Mouse (Mus musculus) myocyte (in vitro differentiated cells): ENCODE data around the gene Mrtfa. TPM values are rescaled to one million over a fixed set of nuclear protein-coding genes. Genes with fewer than 3 reads are reported as not detected.

Source experiments
- H3K27me3 ChIP-seq: one replicate; pipeline ENCODE4 v1.6.1; 2011; ENCODE audit not compliant: control insufficient read depth, insufficient read depth, insufficient read length
- H3K36me3 ChIP-seq: one replicate; pipeline ENCODE4 v1.6.1; 2011; ENCODE audit not compliant: control insufficient read depth, insufficient read depth
- H3K4me2 ChIP-seq: one replicate; pipeline ENCODE4 v1.6.1; 2011; ENCODE audit warnings: low read depth, control low read depth
- H3K4me3 ChIP-seq: one replicate; pipeline ENCODE4 v1.5.1; 2011; ENCODE audit warnings: mild to moderate bottlenecking, control low read depth, moderate library complexity
- H3K79me2 ChIP-seq: one replicate; pipeline ENCODE4 v1.6.1; 2011; ENCODE audit not compliant: control insufficient read depth, insufficient read depth
- H3ac ChIP-seq: one replicate; pipeline ENCODE4 v1.6.1; 2011; ENCODE audit not compliant: control insufficient read depth, insufficient read length
- CEBPB ChIP-seq: IDR thresholded peaks from 2 replicates; pipeline ENCODE4 v1.6.1; 2011; ENCODE audit warnings: mild to moderate bottlenecking, moderate library complexity; ENCODE audit not compliant: poor library complexity, insufficient read depth, severe bottlenecking
- E2F4 ChIP-seq: IDR thresholded peaks from one replicate; pipeline ENCODE4 v1.6.1; 2011; ENCODE audit warnings: mild to moderate bottlenecking, control low read depth, moderate library complexity; ENCODE audit not compliant: insufficient read depth
- MAX ChIP-seq: IDR thresholded peaks from one replicate; pipeline ENCODE4 v1.6.1; 2011; ENCODE audit warnings: low read depth, mild to moderate bottlenecking, control low read depth
- MYOD1 ChIP-seq, 3 experiments: IDR thresholded peaks; one replicate each; pipeline ENCODE4 v1.6.1; 2011; ENCODE audit warnings: control low read depth in 2 of 3, low read depth in 2 of 3, mild to moderate bottlenecking in 2 of 3, moderate library complexity in 1 of 3; ENCODE audit not compliant: insufficient read length in 2 of 3, control insufficient read depth in 1 of 3
- MYOG ChIP-seq, 3 experiments: IDR thresholded peaks; one replicate each; pipeline ENCODE4 v1.6.1; 2011; ENCODE audit warnings: control low read depth in 2 of 3, low read depth in 2 of 3, mild to moderate bottlenecking in 2 of 3; ENCODE audit not compliant: insufficient read length in 2 of 3, control insufficient read depth in 1 of 3, insufficient read depth in 1 of 3
- POLR2A ChIP-seq: IDR thresholded peaks from one replicate; pipeline ENCODE4 v1.6.1; 2011; ENCODE audit warnings: low read depth, mild to moderate bottlenecking, control low read depth, moderate library complexity; ENCODE audit not compliant: insufficient read length
- POLR2AphosphoS2 ChIP-seq: IDR thresholded peaks from one replicate; pipeline ENCODE4 v1.6.1; 2011; ENCODE audit warnings: low read depth, control low read depth; ENCODE audit not compliant: insufficient read length
- REST ChIP-seq: IDR thresholded peaks from one replicate; pipeline ENCODE4 v1.6.1; 2011; ENCODE audit warnings: mild to moderate bottlenecking, control low read depth, moderate library complexity; ENCODE audit not compliant: insufficient read depth, insufficient read length
- SRF ChIP-seq: IDR thresholded peaks from one replicate; pipeline ENCODE4 v1.6.1; 2011; ENCODE audit warnings: low read depth; ENCODE audit not compliant: control insufficient read depth, insufficient read length
- TCF12 ChIP-seq: IDR thresholded peaks from one replicate; pipeline ENCODE4 v1.6.1; 2011; ENCODE audit warnings: mild to moderate bottlenecking, control low read depth; ENCODE audit not compliant: poor library complexity, insufficient read depth, severe bottlenecking
- TCF3 ChIP-seq: IDR thresholded peaks from one replicate; pipeline ENCODE4 v1.6.1; 2011; ENCODE audit warnings: low read depth, control low read depth; ENCODE audit not compliant: insufficient read length
- USF1 ChIP-seq: IDR thresholded peaks from one replicate; pipeline ENCODE4 v1.6.1; 2011; ENCODE audit warnings: low read depth, mild to moderate bottlenecking, control low read depth, moderate library complexity
- polyA plus RNA-seq: library from polyadenylated mRNA; unstranded; fragments of >200 nt; fragmentation: generic; extraction: Trizol; gene quantifications from one replicate; pipeline ENCODE4 v1.2.1, GENCODE M21; 2012; ENCODE audit warnings: missing spikeins

Mrtfa gene
- polyA plus RNA-seq, 1 experiment, result 36.0 TPM

- Histone ChIP-seq H3K4me2 (no peak overlapping the region), H3K4me3 (no peak overlapping the region), H3K36me3 (no peaks in the 10 kb centered on the region), H3K27me3 (no peaks in the 10 kb centered on the region), H3ac (no peak overlapping the region), H3K79me2 (no peaks in the 10 kb centered on the region)
- no peak for TF ChIP-seq E2F4
- no peak for TF ChIP-seq REST
- no peak for TF ChIP-seq SRF
- no peak for TF ChIP-seq MYOG (IDR thresholded peaks at IDR 0.05; ENCODE audit: control insufficient read depth in 1 of 3, insufficient read depth in 1 of 3, insufficient read length in 2 of 3, low read depth in 2 of 3)
Measured at GRCm38 (mm10) chr15:80994959-80995358, 195.6 kb downstream of the Mrtfa start.

GRCm38 (mm10) chr15:80989712-80990111, 200.8 kb downstream of the Mrtfa start:
- Histone ChIP-seq H3K79me2 (no peaks in the 10 kb centered on the region), H3K27me3 (no peaks in the 10 kb centered on the region), H3ac (no peak overlapping the region), H3K4me2 (no peak overlapping the region), H3K36me3 (no peaks in the 10 kb centered on the region), H3K4me3 (no peak overlapping the region)
- TF ChIP-seq CEBPB, result no peak
- TF ChIP-seq MAX, result no peak
- no peak for TF ChIP-seq E2F4
- no peak for TF ChIP-seq TCF12
- TF ChIP-seq USF1, result no peak
- no peak for TF ChIP-seq REST
- no peak for TF ChIP-seq POLR2A
- TF ChIP-seq TCF3, result no peak
- no peak for TF ChIP-seq MYOG (IDR thresholded peaks at IDR 0.05; ENCODE audit: control insufficient read depth in 1 of 3, insufficient read depth in 1 of 3, insufficient read length in 2 of 3, low read depth in 2 of 3)
- no peak for TF ChIP-seq MYOD1 (IDR thresholded peaks at IDR 0.05; ENCODE audit: control insufficient read depth in 1 of 3, insufficient read length in 2 of 3, low read depth in 2 of 3)
- TF ChIP-seq POLR2AphosphoS2, result no peak
- no peak for TF ChIP-seq SRF

GRCm38 (mm10) chr15:80988331-80988730, 202.2 kb downstream of the Mrtfa start:
- no peaks in the 10 kb centered on the region for H3K36me3 ChIP-seq
- H3K4me2 ChIP-seq, result no peak overlapping the region
- no peaks in the 10 kb centered on the region for H3K79me2 ChIP-seq
- TF ChIP-seq MAX (no peak), REST (no peak), USF1 (no peak), TCF3 (no peak), MYOD1 (IDR thresholded peaks at IDR 0.05; ENCODE audit: control insufficient read depth in 1 of 3, insufficient read length in 2 of 3, low read depth in 2 of 3) (no peak), MYOG (IDR thresholded peaks at IDR 0.05; ENCODE audit: control insufficient read depth in 1 of 3, insufficient read depth in 1 of 3, insufficient read length in 2 of 3, low read depth in 2 of 3) (no peak), SRF (no peak), CEBPB (no peak), POLR2A (no peak), POLR2AphosphoS2 (no peak), E2F4 (no peak), TCF12 (no peak)
- no peak overlapping the region for H3ac ChIP-seq
- no peaks in the 10 kb centered on the region for H3K27me3 ChIP-seq
- H3K4me3 ChIP-seq, result no peak overlapping the region

- peaks cover 6% of the 10 kb centered on the region for H3K36me3 ChIP-seq
- H3ac ChIP-seq, result no peak overlapping the region
- H3K79me2 ChIP-seq, result peaks cover under 1% of the 10 kb centered on the region
- no peak overlapping the region for H3K4me2 ChIP-seq
- no peaks in the 10 kb centered on the region for H3K27me3 ChIP-seq
- TF ChIP-seq MAX, result no peak
- TF ChIP-seq E2F4, result no peak
- TF ChIP-seq POLR2A, result no peak
- TF ChIP-seq CEBPB, result no peak
- TF ChIP-seq SRF, result no peak
- TF ChIP-seq REST, result no peak
- TF ChIP-seq TCF12, result no peak
- no peak for TF ChIP-seq TCF3
- TF ChIP-seq USF1, result no peak
- no peak for TF ChIP-seq POLR2AphosphoS2
- TF ChIP-seq MYOG (IDR thresholded peaks at IDR 0.05; ENCODE audit: control insufficient read depth in 1 of 3, insufficient read depth in 1 of 3, insufficient read length in 2 of 3, low read depth in 2 of 3), result no peak
- no peak for TF ChIP-seq MYOD1 (IDR thresholded peaks at IDR 0.05; ENCODE audit: control insufficient read depth in 1 of 3, insufficient read length in 2 of 3, low read depth in 2 of 3)
- no peak overlapping the region for H3K4me3 ChIP-seq
Measured at GRCm38 (mm10) chr15:80983264-80983663, 207.3 kb downstream of the Mrtfa start.

GRCm38 (mm10) chr15:80981176-80981575, 209.4 kb downstream of the Mrtfa start:
- Histone ChIP-seq H3K36me3 (peaks cover 6% of the 10 kb centered on the region), H3K4me2 (no peak overlapping the region), H3K79me2 (peaks cover 4% of the 10 kb centered on the region), H3ac (no peak overlapping the region), H3K27me3 (no peaks in the 10 kb centered on the region), H3K4me3 (no peak overlapping the region)
- no peak for TF ChIP-seq SRF
